Mouse (Mus musculus): ENCODE results near the gene Hspd1. TPM values are rescaled to one million over a fixed set of nuclear protein-coding genes. Genes with fewer than 3 reads are reported as not detected.

Gene Hspd1
- total RNA-seq, 4 experiments from 2014 or later = 158 to 189 (median 168) TPM

- no peak for DNase-seq (ENCODE audit: low spot score in 2 of 2)
Observed at GRCm38 (mm10) chr1:55042246-55042645, 45.8 kb downstream of the Hspd1 start.

- no peak for DNase-seq (ENCODE audit: low spot score in 2 of 2)
Observed at GRCm38 (mm10) chr1:55041691-55042090, 46.4 kb downstream of the Hspd1 start.

- DNase-seq (ENCODE audit: low spot score in 2 of 2) = no peak
Observed at GRCm38 (mm10) chr1:55039944-55040343, 48.1 kb downstream of the Hspd1 start.

DNA sequence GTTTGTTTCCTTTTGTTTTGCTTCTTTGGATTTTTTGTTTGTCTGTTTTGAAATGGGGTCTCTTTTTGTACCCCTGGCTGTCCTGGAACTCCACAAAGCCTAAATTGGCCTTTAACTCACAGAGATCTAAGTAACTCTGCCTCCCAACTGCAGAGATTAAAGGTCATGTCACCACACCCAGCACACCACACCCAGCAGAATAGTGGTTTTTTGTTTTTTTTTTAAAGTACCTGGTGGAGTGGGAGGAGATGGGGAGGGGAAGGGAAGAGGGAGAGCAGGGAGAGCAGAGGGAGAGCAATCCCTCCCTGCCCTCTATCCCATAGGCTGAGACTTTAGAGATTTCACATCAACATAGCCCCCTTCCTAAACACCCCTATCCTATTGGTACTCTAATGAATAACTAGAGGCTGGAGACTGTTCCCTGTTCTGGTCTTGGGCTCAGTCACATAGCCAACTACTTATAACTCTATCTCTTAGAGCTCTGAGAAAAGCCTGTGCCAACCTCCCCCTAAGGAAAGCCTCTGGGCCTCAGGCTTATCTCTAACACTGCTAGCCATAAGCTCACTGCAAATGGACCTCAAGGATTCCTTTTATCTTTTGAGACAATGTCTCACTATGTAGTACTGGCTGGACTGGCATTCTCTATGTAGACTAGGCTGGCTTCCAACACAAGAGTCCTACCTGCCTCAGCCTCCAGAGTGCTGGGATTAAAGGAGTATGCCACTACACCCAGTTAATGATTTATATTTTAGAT is 56.8 kb downstream of the Hspd1 start:
- DNase-seq (ENCODE audit: low spot score in 2 of 2) = no peak

- DNase-seq (ENCODE audit: low spot score in 2 of 2) = no peak
Observed at GRCm38 (mm10) chr1:55029446-55029845, 58.6 kb downstream of the Hspd1 start.

DNA sequence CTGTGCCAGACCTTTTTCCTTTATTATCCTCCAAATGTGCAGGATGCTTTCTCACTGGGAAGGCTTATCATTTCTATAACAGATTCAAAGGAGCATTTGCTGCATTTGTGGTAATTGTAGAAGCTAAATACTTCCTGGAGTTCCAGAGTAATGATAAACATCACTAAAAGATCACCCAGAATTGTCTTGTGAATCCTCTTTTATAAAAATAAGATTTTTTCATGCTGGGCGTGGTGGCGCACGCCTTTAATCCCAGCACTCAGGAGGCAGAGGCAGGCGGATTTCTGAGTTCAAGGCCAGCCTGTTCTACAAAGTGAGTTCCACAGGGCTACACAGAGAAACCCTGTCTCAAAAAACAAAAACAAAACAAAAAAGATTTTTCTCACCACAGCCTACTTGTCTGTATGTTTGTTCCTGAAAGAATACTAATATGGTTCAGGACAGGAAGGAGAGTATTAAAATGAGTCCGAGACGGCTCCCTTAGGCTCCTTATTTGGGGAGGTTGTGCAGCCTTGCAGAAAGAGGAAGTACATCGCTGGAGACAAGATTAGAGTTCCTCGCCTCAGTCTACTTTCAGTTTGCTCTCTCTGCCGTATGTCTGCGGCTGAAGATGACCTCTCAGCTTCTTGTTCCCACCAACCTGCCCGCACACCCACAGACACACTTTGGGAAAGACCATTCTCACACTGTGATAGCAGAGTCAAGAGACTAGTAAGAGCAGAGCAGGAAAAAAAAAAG is 59.4 kb downstream of the Hspd1 start:
- DNase-seq (ENCODE audit: low spot score in 2 of 2) = no peak

DNA sequence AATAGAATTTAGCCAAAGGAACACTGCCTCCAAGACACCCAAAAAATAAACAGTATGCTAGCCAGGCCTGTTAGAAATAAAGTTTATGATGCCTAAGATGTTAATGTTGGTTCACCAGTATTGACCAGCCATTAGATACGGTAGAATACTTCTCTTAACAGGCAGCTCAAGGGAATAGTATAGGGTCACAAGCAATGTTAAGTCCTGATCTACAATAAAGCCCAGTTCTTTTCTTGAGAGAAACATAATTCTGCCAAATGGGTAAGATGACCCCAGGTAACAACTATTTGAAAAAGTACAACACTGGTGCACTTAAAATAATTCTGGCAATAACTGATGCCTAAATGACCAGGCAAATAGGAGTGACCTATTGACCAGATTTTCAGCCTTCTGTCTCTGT is 60.1 kb downstream of the Hspd1 start:
- DNase-seq (ENCODE audit: low spot score in 2 of 2) = no peak

Other genes with a start within 250 kb of the Hspd1 start
- 1 to 10 TPM; 4.0 to 6.9 (median 5.7) TPM for gene Ankrd44, start 161.9 kb downstream of the Hspd1 start, total RNA-seq (2022)
- gene Sf3b1, start 60.8 kb downstream of the Hspd1 start, total RNA-seq (2022) = 10 to 100 TPM; 45.9 to 57.9 (median 52.4) TPM
- 10 to 100 TPM; 13.4 to 22.4 (median 19.9) TPM for gene Coq10b, start 35.5 kb downstream of the Hspd1 start, total RNA-seq (2022)
- gene Hspe1, start 111 bp downstream of the Hspd1 start, total RNA-seq (2022) = 100 to 1,000 TPM in 2 of 4 experiments, 10 to 100 TPM in 2; 83.2 to 102 (median 92.9) TPM
- gene Mob4, start 43.0 kb upstream of the Hspd1 start, total RNA-seq (2022) = 10 to 100 TPM; 33.1 to 39.3 (median 37.1) TPM
- gene Rftn2, start 138.5 kb upstream of the Hspd1 start, total RNA-seq (2022) = 1 to 10 TPM; 2.2 to 4.0 (median 3.5) TPM
- gene Mars2, start 148.9 kb upstream of the Hspd1 start, total RNA-seq (2022) = 1 to 10 TPM; 2.4 to 2.8 (median 2.8) TPM